Mouse (Mus musculus) heart, postnatal 14 days (tissue): ENCODE results near the gene 1600002K03Rik. TPM values are rescaled to one million over a fixed set of nuclear protein-coding genes. Genes with fewer than 3 reads are reported as not detected.
"Not testable (repeated sequence)": the region's sequence is repeated elsewhere in the genome, so short reads cannot be mapped to it uniquely, and the experiment has no call there.

Experiments
- DNase-seq, 2 experiments: peaks; one replicate each; pipeline ENCODE4 v3.0.0; 2021 to 2022
- intact Hi-C: fragments of 180-260 bp; cut with DNase I; formaldehyde crosslinking; loops from one replicate; pipeline ENCODE4 v1.15.1; 2025
- total RNA-seq, 2 experiments: library from RNA; stranded (reverse); gene quantifications; 2 replicates each; pipeline ENCODE4 v1.2.3; 2021

The 1600002K03Rik gene
- total RNA-seq, 2 experiments from 2014 or later: 3.8 to 4.7 TPM

- DNase-seq: no peak
- intact Hi-C loops: no loop called here
Measured at GRCm38 (mm10) chr10:80163721-80164120, 9.0 kb upstream of the 1600002K03Rik start.

- intact Hi-C loops: no loop called here
Measured at GRCm38 (mm10) chr10:80164161-80164997, 8.4 kb upstream of the 1600002K03Rik start.

GRCm38 (mm10) chr10:80164998-80165344 is 7.8 kb upstream of the 1600002K03Rik start:
- intact Hi-C loops: loop anchor here (1.0 kb wide), 1 partner anchor 20 kb away; no protein-coding TSS in a partner anchor
- DNase-seq: peak; percentile 95 to 98

More at GRCm38 (mm10) chr10:80164161-80164997, 8.4 kb upstream of the 1600002K03Rik start:
- no peak for DNase-seq

- intact Hi-C loops: loop anchor here (1.0 kb wide), 1 partner anchor 20 kb away; no protein-coding TSS in a partner anchor
- DNase-seq: no peak
Measured at GRCm38 (mm10) chr10:80165392-80166128, 7.2 kb upstream of the 1600002K03Rik start, which contains the start of gene Cirbp. Gene Cirbp (plus strand): TSS chr10:80165985.

- DNase-seq, intact Hi-C loops: not testable (repeated sequence)
Measured at GRCm38 (mm10) chr10:80166136-80166535, 6.6 kb upstream of the 1600002K03Rik start.

- intact Hi-C loops: no loop called here
- DNase-seq: peak; percentile 98 to 99
Measured at GRCm38 (mm10) chr10:80167460-80168037, 5.2 kb upstream of the 1600002K03Rik start.

GRCm38 (mm10) chr10:80168038-80168661 is 4.6 kb upstream of the 1600002K03Rik start:
- peak; percentile 94 to 97 for DNase-seq
- intact Hi-C loops: no loop called here

GRCm38 (mm10) chr10:80169070-80169469 is 3.7 kb upstream of the 1600002K03Rik start:
- intact Hi-C loops: no loop called here
- no peak for DNase-seq

- no peak for DNase-seq
- intact Hi-C loops: no loop called here
Measured at GRCm38 (mm10) chr10:80169651-80170050, 3.1 kb upstream of the 1600002K03Rik start.

- intact Hi-C loops: no loop called here
- no peak for DNase-seq
Measured at GRCm38 (mm10) chr10:80170052-80170451, 2.7 kb upstream of the 1600002K03Rik start.

- no peak for DNase-seq
- intact Hi-C loops: no loop called here
Measured at GRCm38 (mm10) chr10:80170601-80171021, 2.1 kb upstream of the 1600002K03Rik start.

GRCm38 (mm10) chr10:80171252-80171651 is 1.5 kb upstream of the 1600002K03Rik start:
- no peak for DNase-seq
- intact Hi-C loops: no loop called here

GRCm38 (mm10) chr10:80171760-80172526 is 801 bp upstream of the 1600002K03Rik start:
- no peak for DNase-seq

GRCm38 (mm10) chr10:80173358-80173757 is 614 bp downstream of the 1600002K03Rik start:
- intact Hi-C loops: no loop called here
- DNase-seq: no peak

More at GRCm38 (mm10) chr10:80171760-80172526, 801 bp upstream of the 1600002K03Rik start:
- intact Hi-C loops: no loop called here

GRCm38 (mm10) chr10:80173955-80174640 is 1.4 kb downstream of the 1600002K03Rik start:
- no peak for DNase-seq
- intact Hi-C loops: no loop called here

GRCm38 (mm10) chr10:80174705-80175104 is 2.0 kb downstream of the 1600002K03Rik start:
- intact Hi-C loops: loop anchor here (1.0 to 5.0 kb wide), 2 partner anchors 71 to 168 kb away; no protein-coding TSS in a partner anchor
- DNase-seq: peak in 1 of 2 experiments; percentile 44

GRCm38 (mm10) chr10:80175536-80176269 is 3.0 kb downstream of the 1600002K03Rik start:
- intact Hi-C loops: loop anchor here (1.0 to 5.0 kb wide), 2 partner anchors 70 to 167 kb away; no protein-coding TSS in a partner anchor
- DNase-seq: peak in 1 of 2 experiments; percentile 57

GRCm38 (mm10) chr10:80176270-80176834 is 3.6 kb downstream of the 1600002K03Rik start:
- no peak for DNase-seq
- intact Hi-C loops: loop anchor here (5.0 kb wide), 1 partner anchor 166 kb away; no protein-coding TSS in a partner anchor
